Mouse (Mus musculus): ENCODE measurements around the gene Med26.

DNA sequence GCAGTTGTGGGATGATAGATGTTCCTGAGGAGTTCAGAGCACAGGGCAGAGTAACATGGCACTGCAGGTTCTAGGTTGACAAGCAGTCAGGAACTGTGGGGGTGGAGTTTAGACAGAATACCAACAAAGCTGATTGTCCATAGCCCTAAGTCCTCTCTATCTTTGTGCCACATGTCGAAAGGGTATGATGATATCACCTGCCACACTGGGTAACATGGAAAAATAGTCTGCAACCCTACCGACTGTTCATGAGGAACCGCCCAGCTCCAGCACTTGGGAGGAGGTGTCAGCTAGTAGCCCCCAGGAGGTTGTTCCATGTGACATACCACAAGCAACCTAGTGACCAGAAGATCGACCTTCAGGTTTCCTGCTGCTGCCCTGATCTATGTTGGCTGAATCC, 49.5 kb downstream of the Med26 start:
- no peak for TF ChIP-seq POLR2A (IDR thresholded peaks at IDR 0.05; ENCODE audit: insufficient read length, low read depth)
- no peak for TF ChIP-seq TCF3 (IDR thresholded peaks at IDR 0.05; ENCODE audit: insufficient read length, low read depth)
